Mouse (Mus musculus): ENCODE data around the gene Rarg. TPM values are rescaled to one million over a fixed set of nuclear protein-coding genes. Genes with fewer than 3 reads are reported as not detected.

Gene Rarg
- total and polyA plus RNA-seq, 2 experiments from 2014 or later: 4.6 to 6.5 TPM

- Histone ChIP-seq H3K27me3 (ENCODE audit: insufficient read depth, low read length) (no peaks in the 10 kb centered on the region), H3K9ac (peak within 1 kb of the TSS; percentile 92), H3K4me2 (ENCODE audit: low read depth) (peak within 1 kb of the TSS; percentile 68), H3K9me3 (ENCODE audit: low read length) (no peaks in the 10 kb centered on the region), H3K4me1 (ENCODE audit: insufficient read depth) (peaks cover 13% of the 10 kb centered on the region), H3K27ac (ENCODE audit: low read depth, low read length) (peak within 1 kb of the TSS; percentile 99), H3K4me3 (ENCODE audit: low read depth, low read length) (peak within 1 kb of the TSS; percentile 93), H3K36me3 (ENCODE audit: insufficient read depth) (peaks cover 29% of the 10 kb centered on the region)
- ATAC-seq (no peak), DNase-seq (no peak)
- TF ChIP-seq CTCF (IDR thresholded peaks at IDR 0.05; ENCODE audit: low read depth): no peak
- WGBS: 36% methylated on average over 19 of the region's 19 CpGs
Observed at GRCm38 (mm10) chr15:102204674-102205505, 52.4 kb downstream of the Rarg start, which contains the start of gene Csad. Csad (minus strand) TSS chr15:102204724.

- DNase-seq (peak; percentile 85), ATAC-seq (peak; percentile 49)
- Histone ChIP-seq H3K4me3 (ENCODE audit: low read depth, low read length) (peak overlapping the region; percentile 93), H3K27ac (ENCODE audit: low read depth, low read length) (peak overlapping the region; percentile 99), H3K4me2 (ENCODE audit: low read depth) (peak overlapping the region; percentile 68), H3K27me3 (ENCODE audit: insufficient read depth, low read length) (no peaks in the 10 kb centered on the region), H3K4me1 (ENCODE audit: insufficient read depth) (peaks cover 13% of the 10 kb centered on the region), H3K9ac (peak overlapping the region; percentile 92), H3K36me3 (ENCODE audit: insufficient read depth) (peaks cover 19% of the 10 kb centered on the region), H3K9me3 (ENCODE audit: low read length) (no peaks in the 10 kb centered on the region)
- no peak for TF ChIP-seq CTCF (IDR thresholded peaks at IDR 0.05; ENCODE audit: low read depth)
- WGBS: 2% methylated on average over 35 of the region's 72 CpGs
Observed at GRCm38 (mm10) chr15:102203835-102204381, 53.4 kb downstream of the Rarg start.

GRCm38 (mm10) chr15:102202971-102203834, 54.1 kb downstream of the Rarg start, which contains the start of gene Zfp740:
Zfp740 (plus strand) TSS chr15:102203249.
- Histone ChIP-seq H3K36me3 (ENCODE audit: insufficient read depth) (peaks cover 12% of the 10 kb centered on the region), H3K27me3 (ENCODE audit: insufficient read depth, low read length) (no peaks in the 10 kb centered on the region), H3K4me3 (ENCODE audit: low read depth, low read length) (peak within 1 kb of the TSS; percentile 93), H3K9me3 (ENCODE audit: low read length) (no peaks in the 10 kb centered on the region), H3K9ac (peak within 1 kb of the TSS; percentile 92), H3K4me2 (ENCODE audit: low read depth) (peak within 1 kb of the TSS; percentile 68), H3K27ac (ENCODE audit: low read depth, low read length) (peak within 1 kb of the TSS; percentile 99), H3K4me1 (ENCODE audit: insufficient read depth) (peaks cover 13% of the 10 kb centered on the region)
- ATAC-seq: peak; percentile 97
- no peak for TF ChIP-seq CTCF (IDR thresholded peaks at IDR 0.05; ENCODE audit: low read depth)
- peak; percentile 97 for DNase-seq
- WGBS: 2% methylated on average over 58 of the region's 68 CpGs

- Histone ChIP-seq H3K4me2 (ENCODE audit: low read depth) (no peak overlapping the region), H3K4me1 (ENCODE audit: insufficient read depth) (no peaks in the 10 kb centered on the region), H3K27me3 (ENCODE audit: insufficient read depth, low read length) (no peaks in the 10 kb centered on the region), H3K9ac (no peak overlapping the region), H3K36me3 (ENCODE audit: insufficient read depth) (no peaks in the 10 kb centered on the region), H3K27ac (ENCODE audit: low read depth, low read length) (no peak overlapping the region), H3K9me3 (ENCODE audit: low read length) (no peaks in the 10 kb centered on the region), H3K4me3 (ENCODE audit: low read depth, low read length) (no peak overlapping the region)
- ATAC-seq: no peak
- no peak for DNase-seq
- TF ChIP-seq CTCF (IDR thresholded peaks at IDR 0.05; ENCODE audit: low read depth): no peak
- WGBS: 83% methylated on average over 4 of the region's 4 CpGs
Observed at GRCm38 (mm10) chr15:102198841-102199240, 58.5 kb downstream of the Rarg start.

- H3K36me3 ChIP-seq (ENCODE audit: insufficient read depth): no peaks in the 10 kb centered on the region; the same call in 1 of the 2 replicates
- WGBS: 88% methylated on average over 4 of the region's 4 CpGs
Observed at GRCm38 (mm10) chr15:102195373-102195772, 61.9 kb downstream of the Rarg start.

GRCm38 (mm10) chr15:102194439-102194838, 62.9 kb downstream of the Rarg start:
- H3K4me1 ChIP-seq (ENCODE audit: insufficient read depth): no peaks in the 10 kb centered on the region
- H3K36me3 ChIP-seq (ENCODE audit: insufficient read depth): no peaks in the 10 kb centered on the region; the same call in 1 of the 2 replicates
- WGBS: 87% methylated on average over 4 of the region's 4 CpGs
- ATAC-seq (no peak), DNase-seq (no peak)
- H3K4me3 ChIP-seq (ENCODE audit: low read depth, low read length): no peak overlapping the region
- no peak overlapping the region for H3K9ac ChIP-seq
- no peaks in the 10 kb centered on the region for H3K27me3 ChIP-seq (ENCODE audit: insufficient read depth, low read length)
- no peak for TF ChIP-seq CTCF (IDR thresholded peaks at IDR 0.05; ENCODE audit: low read depth)
- no peak overlapping the region for H3K27ac ChIP-seq (ENCODE audit: low read depth, low read length)
- H3K4me2 ChIP-seq (ENCODE audit: low read depth): no peak overlapping the region
- H3K9me3 ChIP-seq (ENCODE audit: low read length): no peaks in the 10 kb centered on the region

More at GRCm38 (mm10) chr15:102195373-102195772, 61.9 kb downstream of the Rarg start:
- no peak overlapping the region for H3K27ac ChIP-seq (ENCODE audit: low read depth, low read length)
- H3K4me2 ChIP-seq (ENCODE audit: low read depth): no peak overlapping the region
- no peaks in the 10 kb centered on the region for H3K9me3 ChIP-seq (ENCODE audit: low read length)
- no peak overlapping the region for H3K4me3 ChIP-seq (ENCODE audit: low read depth, low read length)
- ATAC-seq (no peak), DNase-seq (no peak)
- no peak overlapping the region for H3K9ac ChIP-seq
- H3K4me1 ChIP-seq (ENCODE audit: insufficient read depth): no peaks in the 10 kb centered on the region
- TF ChIP-seq CTCF (IDR thresholded peaks at IDR 0.05; ENCODE audit: low read depth): no peak
- H3K27me3 ChIP-seq (ENCODE audit: insufficient read depth, low read length): no peaks in the 10 kb centered on the region
